Mouse (Mus musculus): Measurements from ENCODE around the gene Tenm4. TPM values are rescaled to one million over a fixed set of nuclear protein-coding genes. Genes with fewer than 3 reads are reported as not detected.

Tenm4 gene
- polyA plus RNA-seq, 1 experiment from 2014 or later, result 7.3 TPM

DNA sequence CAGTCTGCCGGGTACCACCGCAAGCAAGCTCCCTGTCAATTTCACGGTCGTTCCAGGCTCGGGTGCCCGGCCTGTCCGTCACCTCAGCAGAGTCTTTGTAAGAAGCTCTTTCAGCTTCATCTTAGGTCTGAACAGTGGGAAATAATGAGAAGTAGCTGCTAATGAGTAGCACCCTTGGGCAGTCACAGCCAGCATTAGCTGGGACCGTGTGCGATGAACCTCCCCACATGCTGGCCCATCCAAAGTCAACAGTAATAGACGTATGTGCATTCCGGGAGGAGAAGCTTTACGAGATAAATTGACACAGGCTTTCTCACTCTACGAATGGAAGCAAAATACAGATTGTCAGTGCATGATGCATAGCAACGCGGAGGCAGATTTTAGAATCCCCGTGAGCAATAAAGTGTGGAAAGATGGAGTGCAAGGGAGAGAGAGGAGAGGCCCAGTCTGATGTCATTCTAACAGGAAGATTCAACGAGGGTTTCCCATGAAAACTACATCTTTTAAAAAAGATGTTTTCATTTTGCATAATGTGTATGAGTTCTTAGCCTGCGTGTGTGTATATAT is 716.1 kb downstream of the Tenm4 start:
- WGBS, result 88% methylated on average over 18 of the region's 18 CpGs
- Histone ChIP-seq H3K4me2 (no peak overlapping the region), H3K4me1 (replicated peaks; ENCODE audit: control insufficient read depth, insufficient read depth, low read length) (no peaks in the 10 kb centered on the region), H3K4me3 (ENCODE audit: low read depth, low read length) (no peak overlapping the region), H3K36me3 (ENCODE audit: control insufficient read depth, insufficient read depth, low read length) (no peaks in the 10 kb centered on the region), H3K9ac (ENCODE audit: low read depth, low read length) (no peak overlapping the region), H3K27me3 (replicated peaks; ENCODE audit: control insufficient read depth, insufficient read depth, low read length) (no peaks in the 10 kb centered on the region), H3K9me3 (ENCODE audit: control insufficient read depth, low read length) (no peaks in the 10 kb centered on the region), H3K27ac (ENCODE audit: low read depth, low read length) (no peak overlapping the region)
- DNase-seq (ENCODE audit: low spot score), result no peak
- ATAC-seq (replicated peaks; ENCODE audit: low FRiP score), result no peak

DNA sequence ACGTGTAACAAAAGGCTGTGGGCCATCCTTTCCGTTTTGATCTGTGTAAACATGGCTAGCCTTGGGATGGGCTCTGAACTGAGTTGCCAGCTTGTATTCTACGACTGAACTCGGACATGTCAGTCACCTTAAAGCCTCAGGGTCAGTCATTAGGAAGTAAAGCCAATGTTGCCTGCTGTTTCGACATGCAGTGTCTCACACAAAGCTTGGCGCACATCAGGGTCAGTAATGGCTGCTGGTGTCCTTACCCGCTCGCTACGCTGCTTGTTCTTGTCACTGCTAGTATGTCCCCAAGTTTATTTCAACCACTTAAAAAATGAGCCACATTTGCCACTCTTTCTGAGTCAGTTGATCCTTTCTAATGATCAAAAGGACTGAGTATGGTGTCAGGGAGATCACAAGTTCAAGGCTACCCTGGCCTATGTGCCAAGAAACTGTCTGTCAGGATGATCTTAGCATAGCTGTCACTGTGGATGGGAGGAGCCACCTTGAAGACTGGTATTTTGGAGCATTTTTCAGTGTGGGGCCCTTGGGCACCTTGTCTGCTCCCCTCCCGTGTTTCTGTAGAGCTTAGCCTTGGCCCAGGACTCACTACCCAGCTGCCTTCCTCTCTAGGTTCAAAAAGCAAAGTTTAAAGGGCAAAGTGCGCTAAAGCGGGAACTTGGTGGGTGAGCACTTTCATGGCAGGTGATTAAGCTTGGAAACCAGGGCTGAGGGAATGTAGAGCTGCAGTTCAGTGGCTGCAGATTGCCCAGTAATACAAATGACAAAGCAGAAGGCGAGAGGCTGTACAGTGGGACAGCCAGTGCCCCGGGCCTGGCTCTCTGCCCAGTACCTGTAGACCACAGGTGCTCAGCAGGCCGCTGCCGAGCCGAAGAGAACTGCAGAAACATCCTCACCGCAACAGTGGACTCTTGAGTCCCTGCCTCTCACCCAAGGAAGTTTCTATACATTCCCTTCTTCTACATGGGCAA is 718.3 kb downstream of the Tenm4 start:
- Histone ChIP-seq H3K4me2 (no peak overlapping the region), H3K27me3 (replicated peaks; ENCODE audit: control insufficient read depth, insufficient read depth, low read length) (no peaks in the 10 kb centered on the region), H3K36me3 (ENCODE audit: control insufficient read depth, insufficient read depth, low read length) (no peaks in the 10 kb centered on the region), H3K4me3 (ENCODE audit: low read depth, low read length) (no peak overlapping the region), H3K4me1 (replicated peaks; ENCODE audit: control insufficient read depth, insufficient read depth, low read length) (no peaks in the 10 kb centered on the region), H3K9ac (ENCODE audit: low read depth, low read length) (no peak overlapping the region), H3K27ac (ENCODE audit: low read depth, low read length) (no peak overlapping the region), H3K9me3 (ENCODE audit: control insufficient read depth, low read length) (no peaks in the 10 kb centered on the region)
- ATAC-seq (replicated peaks; ENCODE audit: low FRiP score) (no peak), DNase-seq (ENCODE audit: low spot score) (no peak)
- WGBS, result 88% methylated on average over 18 of the region's 18 CpGs

DNA sequence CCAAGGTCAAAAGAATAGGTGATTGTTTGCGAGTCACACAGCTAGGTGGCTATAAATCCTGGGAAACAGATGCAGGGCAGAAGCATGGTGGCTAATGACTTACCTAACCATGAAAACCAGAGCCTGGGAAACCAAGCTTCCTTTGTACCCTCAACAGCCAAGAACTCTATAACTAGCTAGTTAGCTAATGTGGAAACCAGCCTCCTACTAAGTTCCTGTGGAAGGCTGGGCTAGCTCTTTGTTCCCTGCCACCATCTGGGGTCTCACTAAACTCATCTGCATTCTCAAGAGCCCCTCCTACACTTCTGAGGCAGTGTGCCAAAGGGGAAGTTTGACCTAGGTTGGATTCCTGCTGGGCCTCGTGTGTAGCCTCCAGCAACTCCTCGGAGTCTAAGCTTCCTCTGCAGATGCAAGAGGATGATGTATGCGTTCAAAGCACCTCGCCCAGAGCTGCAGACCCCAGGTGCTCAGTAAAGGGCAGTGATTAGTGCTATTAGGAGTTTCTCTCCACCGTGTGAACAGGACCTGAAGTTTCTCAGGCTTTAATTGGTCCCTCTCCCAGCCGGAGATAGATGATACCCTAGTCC is 719.1 kb downstream of the Tenm4 start:
- no peaks in the 10 kb centered on the region for H3K27me3 ChIP-seq (replicated peaks; ENCODE audit: control insufficient read depth, insufficient read depth, low read length)
- H3K4me3 ChIP-seq (ENCODE audit: low read depth, low read length), result no peak overlapping the region
- H3K36me3 ChIP-seq (ENCODE audit: control insufficient read depth, insufficient read depth, low read length), result no peaks in the 10 kb centered on the region
- H3K4me2 ChIP-seq, result no peak overlapping the region
- no peaks in the 10 kb centered on the region for H3K9me3 ChIP-seq (ENCODE audit: control insufficient read depth, low read length)
- no peak for DNase-seq (ENCODE audit: low spot score)
- no peak overlapping the region for H3K9ac ChIP-seq (ENCODE audit: low read depth, low read length)
- ATAC-seq (replicated peaks; ENCODE audit: low FRiP score), result no peak
- 53% methylated on average over 7 of the region's 7 CpGs for WGBS
- no peaks in the 10 kb centered on the region for H3K4me1 ChIP-seq (replicated peaks; ENCODE audit: control insufficient read depth, insufficient read depth, low read length)
- no peak overlapping the region for H3K27ac ChIP-seq (ENCODE audit: low read depth, low read length)

DNA sequence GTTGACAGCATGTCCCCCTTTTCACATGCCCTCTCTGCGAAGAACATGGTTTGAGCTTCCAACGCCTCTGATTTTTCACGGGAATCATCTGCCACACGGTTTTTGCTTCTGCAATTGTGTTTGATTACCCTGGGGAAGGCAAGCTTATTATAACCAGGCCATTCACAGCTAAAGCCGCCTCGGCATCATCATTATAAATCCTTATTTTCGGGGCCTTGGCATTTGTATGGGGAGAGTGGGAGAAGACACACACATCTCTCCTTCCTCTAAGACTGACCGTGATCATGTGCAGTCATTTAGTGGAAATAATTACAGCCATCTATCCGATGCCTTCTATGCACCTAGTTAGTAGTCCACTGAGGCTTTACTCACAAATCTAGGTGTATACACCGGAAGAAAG is 719.9 kb downstream of the Tenm4 start:
- Histone ChIP-seq H3K4me1 (replicated peaks; ENCODE audit: control insufficient read depth, insufficient read depth, low read length) (no peaks in the 10 kb centered on the region), H3K4me3 (ENCODE audit: low read depth, low read length) (no peak overlapping the region), H3K36me3 (ENCODE audit: control insufficient read depth, insufficient read depth, low read length) (no peaks in the 10 kb centered on the region), H3K9ac (ENCODE audit: low read depth, low read length) (no peak overlapping the region), H3K27ac (ENCODE audit: low read depth, low read length) (no peak overlapping the region), H3K27me3 (replicated peaks; ENCODE audit: control insufficient read depth, insufficient read depth, low read length) (no peaks in the 10 kb centered on the region), H3K4me2 (no peak overlapping the region), H3K9me3 (ENCODE audit: control insufficient read depth, low read length) (no peaks in the 10 kb centered on the region)
- ATAC-seq (replicated peaks; ENCODE audit: low FRiP score), result no peak
- whole genome bisulfite sequencing, result 83% methylated on average over 10 of the region's 10 CpGs
- DNase-seq (ENCODE audit: low spot score), result no peak

DNA sequence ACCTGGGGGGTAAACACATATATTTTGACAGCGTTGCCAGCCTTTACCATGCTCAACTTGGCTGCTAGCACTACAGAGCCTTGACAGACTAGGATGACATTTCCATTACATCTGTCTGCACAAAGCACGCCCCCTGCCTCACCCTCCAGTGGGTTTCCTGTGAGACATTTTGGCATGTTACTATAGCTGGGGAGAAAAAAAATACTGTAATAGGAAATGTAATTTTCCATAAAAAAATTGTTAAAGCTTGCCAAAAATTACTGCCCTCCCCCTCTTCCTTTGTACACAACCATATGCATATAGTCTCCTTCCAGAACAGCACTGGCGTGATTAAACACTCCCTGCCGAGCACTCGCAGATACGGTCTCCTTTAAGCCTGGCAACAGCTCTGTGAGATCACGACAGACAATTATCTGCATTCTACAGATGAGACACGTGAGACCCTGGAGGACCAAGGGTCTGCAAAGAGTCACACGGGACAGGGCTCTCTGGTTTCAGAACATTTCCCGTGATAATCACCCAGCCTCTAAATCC is 728.1 kb downstream of the Tenm4 start:
- Histone ChIP-seq H3K27ac (ENCODE audit: low read depth, low read length) (no peak overlapping the region), H3K9me3 (ENCODE audit: control insufficient read depth, low read length) (no peaks in the 10 kb centered on the region), H3K36me3 (ENCODE audit: control insufficient read depth, insufficient read depth, low read length) (no peaks in the 10 kb centered on the region), H3K27me3 (replicated peaks; ENCODE audit: control insufficient read depth, insufficient read depth, low read length) (no peaks in the 10 kb centered on the region), H3K4me3 (ENCODE audit: low read depth, low read length) (no peak overlapping the region), H3K4me2 (no peak overlapping the region), H3K9ac (ENCODE audit: low read depth, low read length) (no peak overlapping the region), H3K4me1 (replicated peaks; ENCODE audit: control insufficient read depth, insufficient read depth, low read length) (no peaks in the 10 kb centered on the region)
- 58% methylated on average over 10 of the region's 10 CpGs for WGBS
- DNase-seq (ENCODE audit: low spot score) (no peak), ATAC-seq (replicated peaks; ENCODE audit: low FRiP score) (no peak)

DNA sequence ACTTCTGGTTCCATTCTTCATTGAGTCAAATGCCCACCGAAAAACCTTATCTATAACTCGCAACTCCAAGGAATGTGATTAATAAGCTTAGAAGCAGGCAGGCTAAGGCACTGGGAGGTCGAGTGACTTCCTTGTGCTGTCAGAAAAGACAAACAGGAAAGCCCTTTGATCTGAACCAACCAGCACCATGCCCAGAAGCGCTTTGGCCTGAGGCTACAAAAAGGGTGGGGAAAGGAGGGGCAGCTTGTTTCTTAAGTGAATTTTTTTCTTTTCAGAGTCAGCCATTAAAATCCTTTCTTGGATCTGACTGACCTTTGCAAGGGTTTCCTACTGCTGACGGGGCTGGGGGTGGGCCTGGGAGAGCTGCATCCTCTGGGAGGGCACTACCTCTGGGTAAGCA is 731.1 kb downstream of the Tenm4 start:
- Histone ChIP-seq H3K27ac (ENCODE audit: low read depth, low read length) (no peak overlapping the region), H3K36me3 (ENCODE audit: control insufficient read depth, insufficient read depth, low read length) (no peaks in the 10 kb centered on the region), H3K4me1 (replicated peaks; ENCODE audit: control insufficient read depth, insufficient read depth, low read length) (no peaks in the 10 kb centered on the region), H3K9ac (ENCODE audit: low read depth, low read length) (no peak overlapping the region), H3K27me3 (replicated peaks; ENCODE audit: control insufficient read depth, insufficient read depth, low read length) (no peaks in the 10 kb centered on the region), H3K9me3 (ENCODE audit: control insufficient read depth, low read length) (no peaks in the 10 kb centered on the region), H3K4me3 (ENCODE audit: low read depth, low read length) (no peak overlapping the region), H3K4me2 (no peak overlapping the region)
- 27% methylated on average over 5 of the region's 5 CpGs for WGBS
- DNase-seq (ENCODE audit: low spot score) (no peak), ATAC-seq (replicated peaks; ENCODE audit: low FRiP score) (no peak)

DNA sequence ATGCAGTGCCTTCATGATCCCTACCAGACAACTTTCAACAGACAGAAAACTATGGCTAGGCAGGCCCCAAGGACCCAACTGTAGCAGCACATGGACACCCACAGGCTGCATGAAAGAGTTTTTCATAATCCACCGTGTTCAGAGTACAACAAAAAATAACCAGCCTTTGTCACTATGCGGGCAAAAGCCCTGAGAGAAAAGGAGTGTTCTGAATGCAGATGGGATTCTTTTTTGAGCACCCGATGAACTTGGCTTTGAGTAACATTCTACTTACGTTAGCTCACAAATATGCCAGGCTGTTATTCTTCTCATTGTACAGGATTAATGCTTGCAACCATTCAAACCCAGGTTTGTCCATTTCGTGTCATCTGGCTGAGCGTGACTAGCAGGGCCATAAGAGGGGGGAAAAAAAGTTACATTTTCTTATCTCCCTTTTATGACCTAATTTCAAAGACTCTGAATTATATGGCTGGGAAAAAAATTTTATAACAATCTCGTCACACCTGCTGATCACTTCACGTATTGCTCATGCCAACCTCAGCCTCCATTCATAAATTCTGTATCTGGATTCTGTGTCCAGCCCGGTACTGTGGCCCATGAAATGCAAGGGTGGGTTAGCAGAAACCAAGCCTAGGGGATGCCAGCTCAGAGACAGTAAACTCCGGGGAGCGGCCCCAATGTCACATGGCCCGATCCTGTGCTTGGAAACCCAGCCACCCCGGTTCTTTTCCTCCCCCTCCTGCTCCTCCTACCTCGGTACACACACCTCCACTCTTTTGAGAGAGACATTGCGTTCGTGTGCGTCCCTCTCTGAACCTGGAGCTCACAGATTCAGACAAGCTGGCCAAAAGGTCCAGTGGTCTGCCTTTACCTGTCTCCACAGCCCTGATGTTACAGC is 732.3 kb downstream of the Tenm4 start:
- Histone ChIP-seq H3K27me3 (replicated peaks; ENCODE audit: control insufficient read depth, insufficient read depth, low read length) (no peaks in the 10 kb centered on the region), H3K36me3 (ENCODE audit: control insufficient read depth, insufficient read depth, low read length) (no peaks in the 10 kb centered on the region), H3K27ac (ENCODE audit: low read depth, low read length) (no peak overlapping the region), H3K4me2 (no peak overlapping the region), H3K4me1 (replicated peaks; ENCODE audit: control insufficient read depth, insufficient read depth, low read length) (no peaks in the 10 kb centered on the region), H3K9me3 (ENCODE audit: control insufficient read depth, low read length) (no peaks in the 10 kb centered on the region), H3K4me3 (ENCODE audit: low read depth, low read length) (no peak overlapping the region), H3K9ac (ENCODE audit: low read depth, low read length) (no peak overlapping the region)
- WGBS, result 83% methylated on average over 17 of the region's 17 CpGs
- DNase-seq (ENCODE audit: low spot score) (no peak), ATAC-seq (replicated peaks; ENCODE audit: low FRiP score) (no peak)

DNA sequence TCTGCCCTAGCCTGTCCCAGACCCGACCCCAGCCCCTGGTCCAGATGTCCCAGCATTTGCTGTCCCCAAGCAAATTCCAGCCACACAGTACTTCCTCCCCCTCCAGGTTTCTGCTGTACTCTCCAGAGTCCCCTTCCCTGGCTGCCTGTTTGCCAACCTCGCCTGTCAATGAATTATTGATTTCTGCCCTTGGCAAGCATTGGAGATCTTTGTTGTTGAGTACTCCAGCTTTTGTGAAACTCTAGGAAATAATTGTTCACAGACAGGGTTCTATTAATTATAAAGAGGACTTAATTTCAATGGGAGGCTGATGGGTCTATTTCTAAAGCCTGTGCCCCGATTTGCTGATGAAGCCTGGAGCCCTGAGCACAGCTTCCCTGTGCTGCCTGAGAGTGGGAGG is 733.4 kb downstream of the Tenm4 start:
- Histone ChIP-seq H3K27ac (ENCODE audit: low read depth, low read length) (no peak overlapping the region), H3K4me2 (no peak overlapping the region), H3K9me3 (ENCODE audit: control insufficient read depth, low read length) (no peaks in the 10 kb centered on the region), H3K36me3 (ENCODE audit: control insufficient read depth, insufficient read depth, low read length) (no peaks in the 10 kb centered on the region), H3K4me3 (ENCODE audit: low read depth, low read length) (no peak overlapping the region), H3K9ac (ENCODE audit: low read depth, low read length) (no peak overlapping the region), H3K4me1 (replicated peaks; ENCODE audit: control insufficient read depth, insufficient read depth, low read length) (no peaks in the 10 kb centered on the region), H3K27me3 (replicated peaks; ENCODE audit: control insufficient read depth, insufficient read depth, low read length) (no peaks in the 10 kb centered on the region)
- no peak for DNase-seq (ENCODE audit: low spot score)
- no peak for ATAC-seq (replicated peaks; ENCODE audit: low FRiP score)
- 52% methylated on average over 3 of the region's 3 CpGs for WGBS

Data from liver, embryonic 11.5 days (tissue).